Mouse (Mus musculus) left cerebral cortex, postnatal 4 days (tissue): ENCODE measurements around the gene Nt5dc3. TPM values are rescaled to one million over a fixed set of nuclear protein-coding genes. Genes with fewer than 3 reads are reported as not detected.
A peak's percentile ranks its signal among the peaks of the same experiment; 100 is the strongest.

Source experiments
- DNase-seq: peaks from one replicate; pipeline ENCODE4 v3.0.0-alpha.2; 2022
- intact Hi-C: fragments of 180-260 bp; cut with DNase I; formaldehyde crosslinking; loops from one replicate; pipeline ENCODE4 v1.15.1; 2025
- total RNA-seq, 2 experiments: library from RNA; stranded (reverse); gene quantifications; 2 replicates each; pipeline ENCODE4 v1.2.3; 2021

Nt5dc3 gene
- total RNA-seq = 10 to 100 TPM; 60.1 to 60.8 TPM

GRCm38 (mm10) chr10:86778398-86779116, at the start of gene Nt5dc3:
TSS of gene Nt5dc3 (plus strand) at chr10:86779005.
- intact Hi-C loops = no loop called here
- peak; percentile 97 for DNase-seq

- intact Hi-C loops = no loop called here
- peak; percentile 88 for DNase-seq
These were observed 47.8 kb upstream of the Nt5dc3 start for GRCm38 (mm10) chr10:86730823-86731499.

GRCm38 (mm10) chr10:86731500-86731863, 47.3 kb upstream of the Nt5dc3 start:
- DNase-seq = no peak
- intact Hi-C loops = no loop called here

- intact Hi-C loops = no loop called here
- DNase-seq = no peak
These were observed 43.8 kb upstream of the Nt5dc3 start for GRCm38 (mm10) chr10:86735036-86735435.

GRCm38 (mm10) chr10:86742918-86743317, 35.9 kb upstream of the Nt5dc3 start:
- intact Hi-C loops = no loop called here
- no peak for DNase-seq

GRCm38 (mm10) chr10:86744306-86744705, 34.5 kb upstream of the Nt5dc3 start:
- intact Hi-C loops = no loop called here
- DNase-seq = no peak

- no peak for DNase-seq
- intact Hi-C loops = no loop called here
These were observed 22.8 kb upstream of the Nt5dc3 start for GRCm38 (mm10) chr10:86755816-86756502.

- DNase-seq = no peak
- intact Hi-C loops = no loop called here
These were observed 21.1 kb upstream of the Nt5dc3 start for GRCm38 (mm10) chr10:86757724-86758123.

GRCm38 (mm10) chr10:86758211-86758610, 20.6 kb upstream of the Nt5dc3 start:
- intact Hi-C loops = no loop called here

GRCm38 (mm10) chr10:86761236-86761635, 17.6 kb upstream of the Nt5dc3 start:
- DNase-seq = no peak
- intact Hi-C loops = no loop called here

More at GRCm38 (mm10) chr10:86758211-86758610, 20.6 kb upstream of the Nt5dc3 start:
- DNase-seq = no peak

- intact Hi-C loops = no loop called here
- no peak for DNase-seq
These were observed 17.0 kb upstream of the Nt5dc3 start for GRCm38 (mm10) chr10:86761722-86762383.

- DNase-seq = no peak
- intact Hi-C loops = no loop called here
These were observed 16.4 kb upstream of the Nt5dc3 start for GRCm38 (mm10) chr10:86762384-86762730.

- DNase-seq = no peak
- intact Hi-C loops = no loop called here
These were observed 15.1 kb upstream of the Nt5dc3 start, which contains the start of gene Gm49358 for GRCm38 (mm10) chr10:86763672-86764071. TSS of gene Gm49358 (plus strand) at chr10:86763972.

GRCm38 (mm10) chr10:86765344-86765966, 13.3 kb upstream of the Nt5dc3 start:
- DNase-seq = no peak
- intact Hi-C loops = no loop called here

- intact Hi-C loops = no loop called here
- DNase-seq = no peak
These were observed 9.6 kb upstream of the Nt5dc3 start for GRCm38 (mm10) chr10:86769216-86769615.

GRCm38 (mm10) chr10:86769797-86770196, 9.0 kb upstream of the Nt5dc3 start:
- peak; percentile 24 for DNase-seq

GRCm38 (mm10) chr10:86771701-86772100, 7.1 kb upstream of the Nt5dc3 start:
- DNase-seq = peak; percentile 39
- intact Hi-C loops = no loop called here

More at GRCm38 (mm10) chr10:86769797-86770196, 9.0 kb upstream of the Nt5dc3 start:
- intact Hi-C loops = no loop called here

GRCm38 (mm10) chr10:86772231-86772631, 6.6 kb upstream of the Nt5dc3 start:
- intact Hi-C loops = no loop called here
- DNase-seq = peak; percentile 81

- intact Hi-C loops = no loop called here
These were observed 5.4 kb upstream of the Nt5dc3 start for GRCm38 (mm10) chr10:86773360-86773759.

GRCm38 (mm10) chr10:86776281-86776680, 2.5 kb upstream of the Nt5dc3 start:
- DNase-seq = no peak
- intact Hi-C loops = no loop called here

More at GRCm38 (mm10) chr10:86773360-86773759, 5.4 kb upstream of the Nt5dc3 start:
- DNase-seq = no peak
